Mouse (Mus musculus) neutrophil, adult 65 days (primary cell): ENCODE measurements around the gene Neo1. TPM values are rescaled to one million over a fixed set of nuclear protein-coding genes. Genes with fewer than 3 reads are reported as not detected.

ENCODE experiments used
- total RNA-seq: library from RNA; stranded (reverse); gene quantifications from 2 replicates; pipeline ENCODE4 v1.2.4, GENCODE M21; 2023

The Neo1 gene
- 0.09 TPM in 1 of 2 replicates, not detected in the other for total RNA-seq

GRCm38 (mm10) chr9:59036159-59036731 is at the start of gene Neo1:
TSS of gene Neo1 (minus strand) at chr9:59036441.

Other genes with a start within 250 kb of the Neo1 start
- not detected in 2 replicates for gene Hcn4, start 213.0 kb downstream of the Neo1 start, total RNA-seq